Mouse (Mus musculus) spleen, adult 12 weeks (tissue): Measurements from ENCODE around the gene Copb2.

ENCODE experiments used
- DNase-seq: peaks from one replicate; pipeline ENCODE4 v3.0.0; 2022; ENCODE audit warnings: low spot score

The Copb2 gene

GRCm38 (mm10) chr9:98563137-98564126, at the start of gene Copb2:
TSS of gene Copb2 (plus strand) at chr9:98563721.
- peak; percentile 99 for DNase-seq

GRCm38 (mm10) chr9:98523872-98524271, 39.6 kb upstream of the Copb2 start:
- no peak for DNase-seq

GRCm38 (mm10) chr9:98524786-98525542, 38.6 kb upstream of the Copb2 start:
- no peak for DNase-seq

GRCm38 (mm10) chr9:98525543-98525924, 38.0 kb upstream of the Copb2 start:
- DNase-seq, result no peak

- no peak for DNase-seq
These were observed 36.3 kb upstream of the Copb2 start for GRCm38 (mm10) chr9:98527226-98527625.

- no peak for DNase-seq
These were observed 33.7 kb upstream of the Copb2 start for GRCm38 (mm10) chr9:98529776-98530175.

GRCm38 (mm10) chr9:98530999-98531398, 32.5 kb upstream of the Copb2 start:
- no peak for DNase-seq

- no peak for DNase-seq
These were observed 28.7 kb upstream of the Copb2 start for GRCm38 (mm10) chr9:98534675-98535280.

- no peak for DNase-seq
These were observed 27.8 kb upstream of the Copb2 start for GRCm38 (mm10) chr9:98535763-98536162.

GRCm38 (mm10) chr9:98538017-98538712, 25.4 kb upstream of the Copb2 start:
- DNase-seq, result no peak

GRCm38 (mm10) chr9:98538713-98539360, 24.7 kb upstream of the Copb2 start:
- DNase-seq, result no peak

GRCm38 (mm10) chr9:98544042-98544441, 19.5 kb upstream of the Copb2 start:
- no peak for DNase-seq

- DNase-seq, result no peak
These were observed 20.3 kb downstream of the Copb2 start for GRCm38 (mm10) chr9:98583852-98584251.

GRCm38 (mm10) chr9:98600094-98600493, 36.6 kb downstream of the Copb2 start:
- no peak for DNase-seq

GRCm38 (mm10) chr9:98601156-98601836, 37.8 kb downstream of the Copb2 start, which contains the start of gene Mrps22:
TSS of gene Mrps22 (minus strand) at chr9:98601660.
- peak; percentile 56 for DNase-seq

GRCm38 (mm10) chr9:98601837-98602359, 38.4 kb downstream of the Copb2 start:
- no peak for DNase-seq

- DNase-seq, result no peak
These were observed 41.4 kb downstream of the Copb2 start for GRCm38 (mm10) chr9:98604896-98605295.

- no peak for DNase-seq
These were observed 65.0 kb downstream of the Copb2 start for GRCm38 (mm10) chr9:98628480-98628879.

GRCm38 (mm10) chr9:98633287-98634162, 70.0 kb downstream of the Copb2 start:
- no peak for DNase-seq
